Mouse (Mus musculus) B cell, adult 2 months (primary cell): ENCODE results near the gene Olfr385.
"Not testable (repeated sequence)": the region's sequence is repeated elsewhere in the genome, so short reads cannot be mapped to it uniquely, and the experiment has no call there.

ENCODE experiments used
- DNase-seq, 2 experiments: peaks; one replicate each; pipeline ENCODE4 v3.0.0; 2022

Olfr385 gene

GRCm38 (mm10) chr11:73592908-73593307, at the start of gene Olfr385:
TSS of gene Olfr385 (minus strand) at chr11:73593008.
- DNase-seq: no peak

GRCm38 (mm10) chr11:73598294-73598693, 5.5 kb upstream of the Olfr385 start, which contains the start of gene Olfr384:
TSS of gene Olfr384 (plus strand) at chr11:73598594.
- DNase-seq: no peak

- DNase-seq: not testable (repeated sequence)
Observed at GRCm38 (mm10) chr11:73583188-73583587, 9.6 kb downstream of the Olfr385 start.

- DNase-seq: no peak
Observed at GRCm38 (mm10) chr11:73579871-73580270, 12.9 kb downstream of the Olfr385 start.
